Mouse (Mus musculus) intestine, embryonic 16.5 days (tissue): Measurements from ENCODE around the gene Galnt14. TPM values are rescaled to one million over a fixed set of nuclear protein-coding genes. Genes with fewer than 3 reads are reported as not detected.

Source experiments
- ATAC-seq: fragments of 200-750 bp; cut with Nextera tagmentation; 2 replicates; pipeline ENCODE4 v1.8.0; 2017; ENCODE audit warnings: moderate TSS enrichment, moderate library complexity
- H3K27ac ChIP-seq: fragments of 300-500 bp; sonication (generic); 2 replicates; pipeline ENCODE4 v1.5.1; 2014; ENCODE audit warnings: mild to moderate bottlenecking, low read length
- H3K27me3 ChIP-seq: fragments of 300-500 bp; sonication (generic); replicated peaks from 2 replicates; pipeline ENCODE4 v1.6.1; 2014; ENCODE audit warnings: low read length, control low read depth, mixed read lengths; ENCODE audit not compliant: control insufficient read depth, insufficient read depth
- H3K36me3 ChIP-seq: fragments of 300-500 bp; sonication (generic); 2 replicates; pipeline ENCODE4 v1.6.1; 2014; ENCODE audit warnings: low read length, control low read depth; ENCODE audit not compliant: control insufficient read depth, insufficient read depth
- H3K4me1 ChIP-seq: fragments of 300-500 bp; sonication (generic); 2 replicates; pipeline ENCODE4 v1.6.1; 2014; ENCODE audit warnings: low read length, control low read depth, mixed read lengths; ENCODE audit not compliant: control insufficient read depth, insufficient read depth
- H3K4me2 ChIP-seq: fragments of 300-500 bp; sonication (generic); 2 replicates; pipeline ENCODE4 v1.6.1; 2014; ENCODE audit warnings: low read depth, low read length, control low read depth
- H3K4me3 ChIP-seq: fragments of 300-500 bp; sonication (generic); 2 replicates; pipeline ENCODE4 v1.5.1; 2014; ENCODE audit warnings: mild to moderate bottlenecking, low read length
- H3K9ac ChIP-seq: fragments of 300-500 bp; sonication (generic); 2 replicates; pipeline ENCODE4 v1.6.1; 2014; ENCODE audit warnings: low read depth, low read length
- H3K9me3 ChIP-seq: fragments of 300-500 bp; sonication (generic); 2 replicates; pipeline ENCODE4 v1.6.1; 2016; ENCODE audit warnings: low read length, control low read depth; ENCODE audit not compliant: control insufficient read depth
- WGBS: fragments of 180-500 bp; shearing (Covaris S2); extraction: QIAGEN DNeasy Blood & Tissue Kit; methylation state at CpG from one replicate; pipeline ENCODE4 v1.1.7; 2014; 5-methylcytosine and 5-hydroxymethylcytosine counted together
- polyA plus RNA-seq: library from polyadenylated mRNA; unstranded; fragments of >200 nt; fragmentation: Nextera tagmentation; extraction: Ambion mirVana; gene quantifications from 2 replicates; pipeline ENCODE4 v1.2.1, GENCODE M21; 2015

Galnt14 gene
- polyA plus RNA-seq, 1 experiment from 2014 or later = 0.46 TPM

- Histone ChIP-seq H3K27ac (no peak overlapping the region), H3K27me3 (no peaks in the 10 kb centered on the region), H3K4me1 (no peaks in the 10 kb centered on the region), H3K9ac (no peak overlapping the region), H3K9me3 (no peaks in the 10 kb centered on the region), H3K4me3 (no peak overlapping the region), H3K4me2 (no peak overlapping the region), H3K36me3 (no peaks in the 10 kb centered on the region)
- 78% methylated on average over 3 of the region's 3 CpGs for WGBS
- ATAC-seq = no peak
These were observed 256.6 kb downstream of the Galnt14 start for GRCm38 (mm10) chr17:73453646-73454045.

GRCm38 (mm10) chr17:73452151-73452760 lies 258.0 kb downstream of the Galnt14 start:
- Histone ChIP-seq H3K9ac (no peak overlapping the region), H3K27ac (no peak overlapping the region), H3K4me1 (no peaks in the 10 kb centered on the region), H3K4me3 (no peak overlapping the region), H3K36me3 (no peaks in the 10 kb centered on the region), H3K27me3 (no peaks in the 10 kb centered on the region), H3K9me3 (no peaks in the 10 kb centered on the region), H3K4me2 (no peak overlapping the region)
- 91% methylated on average over 4 of the region's 4 CpGs for WGBS
- ATAC-seq = no peak

- Histone ChIP-seq H3K4me2 (no peak overlapping the region), H3K4me3 (no peak overlapping the region), H3K27me3 (no peaks in the 10 kb centered on the region), H3K9me3 (no peaks in the 10 kb centered on the region), H3K36me3 (no peaks in the 10 kb centered on the region), H3K4me1 (no peaks in the 10 kb centered on the region), H3K27ac (no peak overlapping the region), H3K9ac (no peak overlapping the region)
- ATAC-seq = no peak
These were observed 261.1 kb downstream of the Galnt14 start for GRCm38 (mm10) chr17:73449104-73449503.

Other genes with a start within 250 kb of the Galnt14 start
- 6.3 and 6.6 TPM in 2 replicates for gene Ehd3, start 93.7 kb upstream of the Galnt14 start, polyA plus RNA-seq
- gene Xdh, start 239.7 kb upstream of the Galnt14 start, polyA plus RNA-seq = 3.3 and 4.1 TPM in 2 replicates